Mouse (Mus musculus) lung, postnatal 14 days (tissue): ENCODE data around the gene Snap29.
A peak's percentile ranks its signal among the peaks of the same experiment; 100 is the strongest.

ENCODE experiments used
- DNase-seq: peaks from one replicate; pipeline ENCODE4 v3.0.0; 2021

Snap29 gene

DNA sequence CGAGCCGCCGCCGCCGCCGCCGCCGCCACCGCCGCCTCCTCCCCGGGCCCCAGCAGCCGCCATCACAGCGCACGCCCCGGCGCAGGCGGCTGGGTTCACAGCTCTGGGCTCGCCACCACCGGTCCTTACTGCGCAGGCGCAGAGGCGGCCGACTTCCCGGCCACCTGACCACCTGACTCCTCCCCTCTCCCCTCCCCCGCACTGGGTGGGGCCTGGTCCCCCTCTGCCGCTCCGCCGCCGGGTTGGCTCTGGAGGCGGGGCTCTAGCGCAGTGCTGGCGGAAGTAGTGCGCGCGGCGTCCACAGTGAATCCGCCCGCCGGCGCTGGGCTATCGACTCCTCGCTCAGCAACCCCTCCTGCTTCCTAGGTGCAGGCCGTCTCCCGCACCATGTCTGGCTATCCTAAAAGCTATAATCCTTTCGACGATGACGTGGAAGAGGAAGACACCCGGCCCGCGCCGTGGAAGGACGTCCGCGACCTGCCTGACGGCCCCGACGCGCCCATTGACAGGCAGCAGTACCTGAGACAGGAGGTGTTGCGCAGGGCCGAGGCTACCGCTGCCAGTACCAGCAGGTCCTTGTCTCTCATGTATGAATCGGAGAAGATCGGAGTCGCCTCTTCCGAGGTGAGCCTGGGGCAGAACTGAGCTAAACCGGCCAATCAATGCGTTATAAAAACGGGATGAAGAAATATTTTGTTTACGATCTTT, at the start of gene Snap29, which contains the start of gene Pi4ka:
TSS of gene Snap29 (plus strand) at position 251 of the 708 bp plus-strand sequence.
TSS of gene Pi4ka (minus strand) at position 579 of the 708 bp plus-strand sequence.
- DNase-seq: peak; percentile 100

GRCm38 (mm10) chr16:17356031-17356430, 49.8 kb upstream of the Snap29 start:
- no peak for DNase-seq

DNA sequence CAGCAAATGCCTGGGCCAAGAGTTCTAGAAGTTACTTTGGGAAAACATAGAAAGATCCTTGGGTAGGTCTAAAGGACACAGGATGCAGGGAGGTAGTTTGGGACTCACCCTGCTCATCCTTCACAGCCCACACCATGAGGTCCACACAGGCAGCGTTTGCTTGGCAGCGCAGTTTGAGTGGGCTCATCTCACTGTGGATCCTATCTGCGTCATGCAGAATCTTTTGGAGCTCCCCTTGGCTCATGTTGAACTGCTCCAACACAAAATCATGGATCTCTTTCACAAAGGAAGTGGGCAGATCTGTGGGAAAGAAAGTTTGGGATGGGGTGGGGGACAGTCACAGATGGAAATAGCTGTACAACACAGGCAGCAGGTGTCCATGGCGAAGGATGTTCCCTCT, 47.0 kb upstream of the Snap29 start:
- no peak for DNase-seq

DNA sequence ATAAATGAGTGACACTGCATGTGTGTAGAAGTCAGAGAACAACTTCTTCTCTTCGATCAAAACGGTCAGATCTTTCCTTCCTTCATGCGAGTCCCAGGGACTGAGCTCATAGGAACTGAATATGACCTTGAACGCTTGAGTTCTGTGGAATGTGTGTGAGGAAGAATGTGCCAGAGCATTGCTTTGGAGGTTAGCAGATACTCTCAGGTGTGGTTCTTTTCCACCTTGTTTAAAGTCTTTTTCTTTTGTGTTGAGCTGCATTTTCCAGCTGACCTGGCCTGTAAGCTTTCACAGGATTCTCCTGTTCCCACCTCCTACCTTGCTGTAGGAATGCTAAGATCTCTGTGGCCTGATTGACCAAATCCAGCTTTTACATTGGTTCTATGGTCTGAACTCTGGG, 23.5 kb upstream of the Snap29 start:
- no peak for DNase-seq

GRCm38 (mm10) chr16:17383594-17384326, 22.0 kb upstream of the Snap29 start:
- DNase-seq: no peak

GRCm38 (mm10) chr16:17392784-17393183, 13.0 kb upstream of the Snap29 start:
- DNase-seq: no peak

DNA sequence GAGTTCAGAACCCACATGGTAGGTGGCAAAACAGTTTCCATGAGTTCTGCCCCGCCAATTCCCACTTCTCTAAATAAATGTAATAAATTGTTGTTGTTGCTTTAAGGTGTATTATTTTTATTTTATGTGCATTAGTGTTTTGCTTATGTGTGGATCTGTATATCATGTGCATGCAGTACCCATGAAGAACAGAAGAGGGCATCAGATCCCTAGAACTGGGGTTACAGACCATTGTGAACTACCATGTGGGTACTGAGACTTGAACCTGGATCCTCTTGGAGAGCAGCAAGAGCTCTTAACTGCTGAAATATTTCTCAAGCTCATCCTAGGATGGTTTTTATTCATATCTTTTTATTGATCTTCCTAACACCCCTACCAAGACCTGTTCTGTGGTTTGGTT, 2.9 kb upstream of the Snap29 start:
- DNase-seq: peak; percentile 60

DNA sequence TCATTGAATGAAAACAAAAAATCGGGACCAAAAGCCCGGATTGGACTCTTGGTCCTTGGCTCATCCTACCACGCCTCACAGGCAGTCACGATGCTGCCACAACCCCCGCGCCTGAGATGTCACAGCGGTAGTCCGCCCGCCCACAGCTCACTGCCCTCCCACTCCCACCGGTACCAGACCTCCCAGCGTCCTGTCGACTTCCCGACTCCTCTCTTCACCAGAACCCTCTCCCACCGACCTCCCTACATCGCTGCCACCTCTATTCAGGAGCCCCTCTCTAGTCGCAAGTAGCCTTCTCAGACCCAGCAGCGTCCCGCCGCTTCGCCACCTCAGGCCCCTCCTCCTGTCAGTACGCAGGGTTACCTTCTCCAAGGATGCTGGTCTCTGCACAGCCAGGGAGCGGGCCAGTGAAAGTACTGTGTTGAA, 502 bp upstream of the Snap29 start:
- DNase-seq: peak; percentile 56

- DNase-seq: no peak
These were observed 886 bp downstream of the Snap29 start for GRCm38 (mm10) chr16:17406512-17407231.

GRCm38 (mm10) chr16:17409046-17409445, 3.3 kb downstream of the Snap29 start:
- DNase-seq: no peak

DNA sequence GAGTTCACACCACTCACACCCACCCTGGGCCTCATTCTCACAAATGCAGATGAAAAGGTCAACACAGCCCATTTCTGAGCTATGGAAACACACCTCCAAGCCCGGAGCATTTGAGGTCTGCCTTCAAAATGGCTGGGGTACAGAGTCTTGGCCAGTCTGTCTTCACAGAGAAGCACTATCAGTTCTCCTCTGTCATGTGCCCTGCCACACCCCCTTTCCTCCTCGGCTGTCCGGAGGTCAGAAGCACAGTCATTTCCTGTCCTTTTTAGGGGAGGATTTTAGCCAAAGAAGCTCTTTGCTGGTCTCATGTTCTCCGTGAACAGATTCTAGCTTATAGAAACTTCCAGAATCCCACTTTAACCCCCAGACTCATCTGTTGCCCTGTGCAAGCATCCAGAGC, 4.4 kb downstream of the Snap29 start:
- DNase-seq: no peak

- no peak for DNase-seq
These were observed 17.2 kb downstream of the Snap29 start for GRCm38 (mm10) chr16:17423021-17423420.

DNA sequence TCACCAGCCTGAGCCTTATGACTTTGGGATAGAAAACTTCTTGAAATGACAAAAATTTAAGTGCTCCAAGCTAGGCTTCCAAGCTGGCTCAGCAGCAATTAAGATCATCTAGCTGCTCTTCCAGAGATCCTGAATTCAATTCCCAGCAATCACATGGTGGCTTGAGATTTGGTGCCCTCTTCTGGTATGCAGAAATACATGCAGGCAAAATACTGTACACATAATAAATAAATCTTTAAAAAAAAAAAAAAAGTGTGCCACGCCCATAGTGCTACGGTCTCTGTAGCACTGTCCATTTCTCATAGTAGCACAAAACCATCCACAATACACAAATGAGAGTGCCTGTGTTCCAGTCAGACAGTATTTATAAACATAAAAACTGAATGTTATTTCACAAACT, 26.8 kb downstream of the Snap29 start:
- no peak for DNase-seq

DNA sequence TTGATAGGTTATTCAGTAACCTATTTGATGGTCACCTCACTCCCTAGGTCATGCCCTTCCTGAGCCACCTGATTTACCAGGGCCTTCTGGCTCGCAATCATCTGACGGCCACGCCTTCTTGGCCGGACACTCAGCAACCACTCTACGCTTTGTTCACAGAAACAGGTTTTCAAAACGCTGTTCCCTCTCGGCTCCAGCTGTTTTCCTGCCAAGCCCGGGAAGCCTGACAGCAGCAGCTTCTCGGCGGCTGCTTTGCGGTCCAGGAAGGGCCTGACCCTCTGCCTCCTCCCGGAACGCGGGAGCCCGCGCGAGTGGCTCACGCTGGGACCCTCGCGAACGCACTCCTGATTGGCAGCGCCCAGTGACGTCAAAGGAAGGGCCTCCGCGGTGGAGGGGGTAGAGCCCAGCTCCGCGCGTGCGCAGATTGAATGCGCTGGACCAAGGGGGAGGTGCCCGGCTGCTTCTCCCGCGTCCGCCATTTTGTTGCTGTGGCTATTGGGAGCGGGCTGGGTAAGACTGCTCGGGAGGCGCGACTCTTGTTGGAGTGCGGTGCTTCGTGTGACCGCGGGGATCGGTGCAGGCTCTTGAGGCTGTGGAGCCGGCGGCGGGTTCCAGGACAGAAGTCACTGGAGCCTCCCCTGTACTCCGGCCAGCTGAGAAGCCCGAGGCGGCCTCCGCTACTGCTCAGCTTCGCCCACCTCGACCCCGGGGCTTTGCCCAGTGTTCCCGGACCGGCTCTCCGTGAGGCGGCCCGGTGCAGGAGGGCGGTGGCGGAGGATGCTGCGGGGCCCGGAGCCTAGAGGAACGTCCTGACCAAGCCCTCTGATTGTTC, 46.0 kb downstream of the Snap29 start, which contains the start of gene Crkl:
TSS of gene Crkl (plus strand) at position 447 of the 832 bp plus-strand sequence.
- peak; percentile 97 for DNase-seq

- DNase-seq: peak; percentile 55
These were observed 46.6 kb downstream of the Snap29 start for GRCm38 (mm10) chr16:17452373-17452715.

- no peak for DNase-seq
These were observed 51.1 kb downstream of the Snap29 start for GRCm38 (mm10) chr16:17456901-17457300.

GRCm38 (mm10) chr16:17460254-17460653, 54.5 kb downstream of the Snap29 start:
- DNase-seq: peak; percentile 48

DNA sequence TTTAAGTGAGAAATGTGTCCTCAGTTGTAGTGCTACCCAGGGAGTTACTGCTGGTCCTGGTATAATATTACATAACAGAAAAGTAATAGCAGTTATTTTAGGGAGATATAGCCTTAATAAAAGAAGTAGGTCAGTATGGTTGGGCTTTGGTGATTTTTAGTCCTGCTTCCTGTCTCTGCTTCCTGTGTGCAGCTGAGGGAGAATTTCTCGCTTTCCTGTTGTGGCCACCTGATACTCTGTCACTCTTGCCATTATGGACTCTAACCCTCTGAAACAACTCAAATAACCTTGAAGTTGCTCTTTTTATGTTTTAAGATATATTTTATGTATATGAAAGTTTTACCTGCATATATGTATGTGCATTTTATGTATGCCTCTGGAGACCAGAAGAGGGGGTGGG, 55.8 kb downstream of the Snap29 start:
- no peak for DNase-seq

DNA sequence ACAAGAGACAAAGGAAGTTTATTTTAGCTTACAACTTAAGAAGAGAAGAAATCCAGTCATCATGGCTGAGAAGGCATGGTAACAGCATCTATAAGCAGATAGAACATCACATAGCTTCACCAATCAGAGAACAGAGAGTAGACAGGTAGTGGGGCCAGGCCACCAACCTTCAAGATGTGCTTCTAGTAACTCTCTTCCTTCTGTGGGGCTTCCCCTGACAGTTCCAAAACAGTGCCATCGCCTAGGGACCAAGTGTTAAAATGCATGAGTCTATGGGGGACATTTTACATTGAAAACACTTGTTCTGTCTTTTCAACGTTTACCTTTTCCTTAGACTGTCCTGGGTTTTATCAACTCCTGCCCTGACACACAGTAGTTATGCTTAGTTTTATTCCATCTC, 57.4 kb downstream of the Snap29 start:
- DNase-seq: no peak

DNA sequence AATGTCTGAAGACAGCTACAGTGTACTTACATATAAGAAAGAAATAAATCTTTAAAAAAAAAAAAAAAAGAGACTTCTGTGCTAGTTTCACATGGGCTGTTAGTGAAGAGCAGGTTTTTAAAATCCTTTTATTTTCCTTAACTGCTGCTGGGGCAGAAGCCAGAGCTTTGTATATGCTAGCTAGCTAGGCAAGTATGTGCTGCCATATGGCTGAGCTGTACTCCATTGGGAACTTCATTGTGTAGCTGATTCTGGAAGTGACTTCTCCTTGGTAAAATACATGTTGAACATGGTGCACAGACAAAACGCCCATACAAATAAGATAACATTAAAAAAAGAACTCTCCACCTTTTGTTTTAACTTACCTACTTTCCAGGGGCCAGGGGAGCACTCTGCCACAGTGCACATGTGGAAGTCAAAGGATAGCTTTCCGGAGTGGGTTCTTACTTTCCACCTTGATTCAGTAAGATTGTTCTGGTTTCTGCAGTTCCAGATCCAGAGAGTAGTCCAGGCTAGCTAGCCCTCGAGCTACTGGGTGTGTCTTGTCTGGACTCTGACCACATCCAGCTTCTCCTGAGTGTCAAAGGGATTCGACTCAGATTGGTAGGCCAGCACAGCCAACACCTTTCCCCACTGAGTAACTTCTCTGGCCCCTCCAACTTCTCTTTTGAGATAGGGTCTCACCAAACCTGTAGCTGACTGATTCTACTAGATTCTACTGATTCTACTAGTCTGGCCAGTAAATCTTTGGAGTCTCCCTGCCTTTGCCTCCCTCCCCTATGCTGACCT, 61.3 kb downstream of the Snap29 start:
- DNase-seq: no peak

DNA sequence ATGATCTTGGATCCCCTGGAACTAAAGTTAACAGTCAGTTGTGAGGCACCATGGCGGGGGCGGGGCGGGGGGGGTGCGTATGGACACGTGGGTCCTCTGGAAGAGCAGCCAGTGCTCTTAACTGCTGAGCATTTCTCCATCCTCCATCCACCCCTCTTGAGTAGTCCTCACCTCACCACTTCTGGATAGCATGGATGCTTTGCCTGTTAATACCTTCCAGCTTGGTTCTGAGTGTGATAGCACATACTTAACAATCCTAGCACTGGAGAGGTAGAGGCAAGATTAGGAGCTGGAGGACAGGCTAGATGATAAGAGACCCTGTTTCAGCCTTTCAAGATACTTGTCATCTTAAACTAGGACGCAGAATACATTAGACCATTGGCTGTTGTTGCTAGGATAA, 66.7 kb downstream of the Snap29 start:
- DNase-seq: no peak

- DNase-seq: peak; percentile 39
These were observed 68.3 kb downstream of the Snap29 start for GRCm38 (mm10) chr16:17474091-17474490.
